Mouse (Mus musculus) intestine, embryonic 16.5 days (tissue): ENCODE data around the gene Col6a5. TPM values are rescaled to one million over a fixed set of nuclear protein-coding genes. Genes with fewer than 3 reads are reported as not detected.

Experiments used
- ATAC-seq: fragments of 200-750 bp; cut with Nextera tagmentation; 2 replicates; pipeline ENCODE4 v1.8.0; 2017; ENCODE audit warnings: moderate TSS enrichment, moderate library complexity
- H3K27ac ChIP-seq: fragments of 300-500 bp; sonication (generic); 2 replicates; pipeline ENCODE4 v1.5.1; 2014; ENCODE audit warnings: mild to moderate bottlenecking, low read length
- H3K27me3 ChIP-seq: fragments of 300-500 bp; sonication (generic); replicated peaks from 2 replicates; pipeline ENCODE4 v1.6.1; 2014; ENCODE audit warnings: low read length, control low read depth, mixed read lengths; ENCODE audit not compliant: control insufficient read depth, insufficient read depth
- H3K36me3 ChIP-seq: fragments of 300-500 bp; sonication (generic); 2 replicates; pipeline ENCODE4 v1.6.1; 2014; ENCODE audit warnings: low read length, control low read depth; ENCODE audit not compliant: control insufficient read depth, insufficient read depth
- H3K4me1 ChIP-seq: fragments of 300-500 bp; sonication (generic); 2 replicates; pipeline ENCODE4 v1.6.1; 2014; ENCODE audit warnings: low read length, control low read depth, mixed read lengths; ENCODE audit not compliant: control insufficient read depth, insufficient read depth
- H3K4me2 ChIP-seq: fragments of 300-500 bp; sonication (generic); 2 replicates; pipeline ENCODE4 v1.6.1; 2014; ENCODE audit warnings: low read depth, low read length, control low read depth
- H3K4me3 ChIP-seq: fragments of 300-500 bp; sonication (generic); 2 replicates; pipeline ENCODE4 v1.5.1; 2014; ENCODE audit warnings: mild to moderate bottlenecking, low read length
- H3K9ac ChIP-seq: fragments of 300-500 bp; sonication (generic); 2 replicates; pipeline ENCODE4 v1.6.1; 2014; ENCODE audit warnings: low read depth, low read length
- H3K9me3 ChIP-seq: fragments of 300-500 bp; sonication (generic); 2 replicates; pipeline ENCODE4 v1.6.1; 2016; ENCODE audit warnings: low read length, control low read depth; ENCODE audit not compliant: control insufficient read depth
- WGBS: fragments of 180-500 bp; shearing (Covaris S2); extraction: QIAGEN DNeasy Blood & Tissue Kit; methylation state at CpG from one replicate; pipeline ENCODE4 v1.1.7; 2014; 5-methylcytosine and 5-hydroxymethylcytosine counted together
- polyA plus RNA-seq: library from polyadenylated mRNA; unstranded; fragments of >200 nt; fragmentation: Nextera tagmentation; extraction: Ambion mirVana; gene quantifications from 2 replicates; pipeline ENCODE4 v1.2.1, GENCODE M21; 2015

Gene Col6a5
- polyA plus RNA-seq, 1 experiment from 2014 or later, result 2.8 TPM

GRCm38 (mm10) chr9:105929287-105929686 is 31.2 kb downstream of the Col6a5 start:
- Histone ChIP-seq H3K9me3 (no peaks in the 10 kb centered on the region), H3K4me2 (no peak overlapping the region), H3K4me3 (no peak overlapping the region), H3K36me3 (no peaks in the 10 kb centered on the region), H3K27me3 (no peaks in the 10 kb centered on the region), H3K4me1 (no peaks in the 10 kb centered on the region), H3K27ac (no peak overlapping the region), H3K9ac (no peak overlapping the region)
- WGBS, result 71% methylated on average over 4 of the region's 4 CpGs
- ATAC-seq, result no peak

- Histone ChIP-seq H3K27me3 (no peaks in the 10 kb centered on the region), H3K4me2 (no peak overlapping the region), H3K9ac (no peak overlapping the region), H3K4me1 (no peaks in the 10 kb centered on the region), H3K27ac (no peak overlapping the region), H3K9me3 (no peaks in the 10 kb centered on the region), H3K36me3 (no peaks in the 10 kb centered on the region), H3K4me3 (no peak overlapping the region)
- 70% methylated on average over 6 of the region's 6 CpGs for WGBS
- ATAC-seq, result no peak
Measured at GRCm38 (mm10) chr9:105928406-105929071, 31.9 kb downstream of the Col6a5 start.

- ATAC-seq, result no peak
- Histone ChIP-seq H3K4me3 (no peak overlapping the region), H3K9ac (no peak overlapping the region), H3K36me3 (no peaks in the 10 kb centered on the region), H3K4me1 (no peaks in the 10 kb centered on the region), H3K27ac (no peak overlapping the region), H3K4me2 (no peak overlapping the region), H3K9me3 (no peaks in the 10 kb centered on the region), H3K27me3 (no peaks in the 10 kb centered on the region)
- whole genome bisulfite sequencing, result 82% methylated on average over 2 of the region's 2 CpGs
Measured at GRCm38 (mm10) chr9:105923659-105924058, 36.8 kb downstream of the Col6a5 start.

GRCm38 (mm10) chr9:105915186-105915585 is 45.3 kb downstream of the Col6a5 start:
- WGBS, result 47% methylated on average over 4 of the region's 4 CpGs
- no peaks in the 10 kb centered on the region for H3K4me1 ChIP-seq
- no peaks in the 10 kb centered on the region for H3K9me3 ChIP-seq
- H3K27me3 ChIP-seq, result no peaks in the 10 kb centered on the region
- H3K9ac ChIP-seq, result no peak overlapping the region
- H3K4me3 ChIP-seq, result no peak overlapping the region
- no peak overlapping the region for H3K4me2 ChIP-seq
- no peak for ATAC-seq
- H3K27ac ChIP-seq, result no peak overlapping the region
- H3K36me3 ChIP-seq, result no peaks in the 10 kb centered on the region

DNA sequence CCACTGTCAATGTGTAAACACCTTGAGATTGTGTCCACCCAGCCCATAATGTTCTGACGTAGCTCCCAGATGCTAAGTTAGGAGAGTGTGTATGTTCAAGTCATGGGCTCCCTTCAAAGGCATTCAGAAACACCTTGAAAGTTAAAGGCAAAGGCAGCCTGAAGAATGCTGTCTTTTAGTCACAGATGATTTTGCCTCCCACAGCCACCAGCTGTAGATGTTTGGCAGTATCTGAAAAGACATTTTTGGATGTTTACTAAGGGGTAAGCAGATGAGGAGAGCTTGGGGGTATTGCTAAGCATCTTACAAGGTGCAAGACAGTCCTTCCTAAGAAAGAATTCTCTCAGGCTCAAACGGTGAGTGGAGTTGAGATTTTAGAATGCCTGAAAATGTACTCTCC is 50.3 kb downstream of the Col6a5 start:
- ATAC-seq, result no peak
- no peak overlapping the region for H3K9ac ChIP-seq
- H3K4me3 ChIP-seq, result no peak overlapping the region
- no peaks in the 10 kb centered on the region for H3K27me3 ChIP-seq
- 79% methylated on average over 2 of the region's 2 CpGs for WGBS
- no peaks in the 10 kb centered on the region for H3K9me3 ChIP-seq
- no peak overlapping the region for H3K4me2 ChIP-seq
- no peak overlapping the region for H3K27ac ChIP-seq
- H3K36me3 ChIP-seq, result no peaks in the 10 kb centered on the region
- no peaks in the 10 kb centered on the region for H3K4me1 ChIP-seq

- no peak for ATAC-seq
- Histone ChIP-seq H3K4me2 (no peak overlapping the region), H3K9me3 (no peaks in the 10 kb centered on the region), H3K4me1 (no peaks in the 10 kb centered on the region), H3K4me3 (no peak overlapping the region), H3K27me3 (no peaks in the 10 kb centered on the region), H3K27ac (no peak overlapping the region), H3K9ac (no peak overlapping the region), H3K36me3 (no peaks in the 10 kb centered on the region)
- WGBS, result 39% methylated on average over 2 of the region's 2 CpGs
Measured at GRCm38 (mm10) chr9:105909352-105909751, 51.1 kb downstream of the Col6a5 start.

DNA sequence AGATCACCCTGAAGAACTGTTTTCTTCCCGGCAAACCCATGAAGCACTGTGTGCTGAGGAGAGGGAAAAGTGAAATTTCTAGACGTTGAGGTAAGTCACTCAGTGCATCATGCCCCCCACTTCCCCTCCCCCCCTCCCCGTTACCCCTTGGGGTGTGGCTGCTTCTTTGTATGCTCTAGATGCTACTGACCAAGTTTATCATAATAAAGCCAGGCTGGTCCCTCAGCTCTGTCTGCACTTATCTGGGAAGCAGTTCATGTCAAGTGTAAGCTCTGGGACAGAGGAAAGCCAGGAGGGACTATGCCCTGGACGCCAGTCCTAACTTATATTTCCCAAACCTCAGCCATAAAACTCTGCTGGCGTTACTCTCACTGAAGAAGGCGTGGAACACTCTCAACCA is 53.0 kb downstream of the Col6a5 start:
- H3K36me3 ChIP-seq, result no peaks in the 10 kb centered on the region
- 77% methylated on average over 6 of the region's 6 CpGs for WGBS
- H3K4me1 ChIP-seq, result no peaks in the 10 kb centered on the region
- no peaks in the 10 kb centered on the region for H3K27me3 ChIP-seq
- H3K4me2 ChIP-seq, result no peak overlapping the region
- H3K4me3 ChIP-seq, result no peak overlapping the region
- H3K9ac ChIP-seq, result no peak overlapping the region
- ATAC-seq, result no peak
- H3K9me3 ChIP-seq, result no peaks in the 10 kb centered on the region
- no peak overlapping the region for H3K27ac ChIP-seq

GRCm38 (mm10) chr9:105887521-105887920 is 72.9 kb downstream of the Col6a5 start:
- Histone ChIP-seq H3K9ac (no peak overlapping the region), H3K4me2 (no peak overlapping the region), H3K4me3 (no peak overlapping the region), H3K4me1 (no peaks in the 10 kb centered on the region), H3K27me3 (no peaks in the 10 kb centered on the region), H3K9me3 (no peaks in the 10 kb centered on the region), H3K27ac (no peak overlapping the region), H3K36me3 (no peaks in the 10 kb centered on the region)
- 22% methylated on average over 2 of the region's 2 CpGs for WGBS
- ATAC-seq, result no peak

GRCm38 (mm10) chr9:105884656-105885430 is 75.6 kb downstream of the Col6a5 start:
- Histone ChIP-seq H3K27ac (no peak overlapping the region), H3K9me3 (no peaks in the 10 kb centered on the region), H3K4me1 (no peaks in the 10 kb centered on the region), H3K4me2 (no peak overlapping the region), H3K27me3 (no peaks in the 10 kb centered on the region), H3K36me3 (no peaks in the 10 kb centered on the region), H3K4me3 (no peak overlapping the region), H3K9ac (no peak overlapping the region)
- no peak for ATAC-seq
- WGBS, result 83% methylated on average over 17 of the region's 17 CpGs
